Mouse (Mus musculus) liver, embryonic 15.5 days (tissue): ENCODE results near the gene Sgms1. TPM values are rescaled to one million over a fixed set of nuclear protein-coding genes. Genes with fewer than 3 reads are reported as not detected.
A peak's percentile ranks its signal among the peaks of the same experiment; 100 is the strongest.

Experiments
- ATAC-seq: fragments of 200-750 bp; cut with Nextera tagmentation; 2 replicates; pipeline ENCODE4 v1.8.0; 2017; ENCODE audit warnings: moderate number of reproducible peaks, mild to moderate bottlenecking, moderate library complexity; ENCODE audit not compliant: insufficient read depth
- H3K27ac ChIP-seq: fragments of 300-500 bp; sonication (generic); replicated peaks from 2 replicates; pipeline ENCODE4 v1.5.1; 2015; ENCODE audit warnings: mild to moderate bottlenecking, inconsistent platforms
- H3K27me3 ChIP-seq: fragments of 300-500 bp; sonication (generic); 2 replicates; pipeline ENCODE4 v1.6.1; 2015; ENCODE audit warnings: mild to moderate bottlenecking, inconsistent platforms
- H3K36me3 ChIP-seq: fragments of 300-500 bp; sonication (generic); replicated peaks from 2 replicates; pipeline ENCODE4 v1.6.1; 2015; ENCODE audit warnings: moderate library complexity, mild to moderate bottlenecking, inconsistent platforms
- H3K4me1 ChIP-seq: fragments of 300-500 bp; sonication (generic); replicated peaks from 2 replicates; pipeline ENCODE4 v1.6.1; 2015; ENCODE audit warnings: inconsistent platforms
- H3K4me2 ChIP-seq: fragments of 300-500 bp; sonication (generic); 2 replicates; pipeline ENCODE4 v1.6.1; 2015; ENCODE audit warnings: moderate library complexity, mild to moderate bottlenecking, inconsistent platforms
- H3K4me3 ChIP-seq: fragments of 300-500 bp; sonication (generic); replicated peaks from 2 replicates; pipeline ENCODE4 v1.5.1; 2015; ENCODE audit warnings: mild to moderate bottlenecking, inconsistent platforms
- H3K9ac ChIP-seq: fragments of 300-500 bp; sonication (generic); 2 replicates; pipeline ENCODE4 v1.6.1; 2015; ENCODE audit warnings: moderate library complexity, mild to moderate bottlenecking, inconsistent platforms
- H3K9me3 ChIP-seq: fragments of 300-500 bp; sonication (generic); replicated peaks from 2 replicates; pipeline ENCODE4 v1.6.1; 2016; ENCODE audit warnings: inconsistent platforms
- WGBS: fragments of 180-500 bp; shearing (Covaris S2); methylation state at CpG from one replicate; pipeline ENCODE4 v1.1.7; 2015; ENCODE audit warnings: mixed read lengths; ENCODE audit not compliant: insufficient replicate concordance; 5-methylcytosine and 5-hydroxymethylcytosine counted together
- polyA plus RNA-seq: library from polyadenylated mRNA; unstranded; fragments of >200 nt; fragmentation: Nextera tagmentation; extraction: Ambion mirVana; gene quantifications from 2 replicates; pipeline ENCODE4 v1.2.1, GENCODE M21; 2015

The Sgms1 gene
- polyA plus RNA-seq, 1 experiment from 2014 or later, result 24.8 TPM

- no peak overlapping the region for H3K4me2 ChIP-seq
- H3K9ac ChIP-seq, result no peak overlapping the region
- ATAC-seq, result no peak
- peaks cover 56% of the 10 kb centered on the region for H3K4me1 ChIP-seq
- 93% methylated on average over 2 of the region's 2 CpGs for WGBS
- no peak overlapping the region for H3K4me3 ChIP-seq
- no peaks in the 10 kb centered on the region for H3K9me3 ChIP-seq
- H3K36me3 ChIP-seq, result peaks cover 22% of the 10 kb centered on the region
- no peaks in the 10 kb centered on the region for H3K27me3 ChIP-seq
- H3K27ac ChIP-seq, result no peak overlapping the region
These were observed 172.8 kb downstream of the Sgms1 start for GRCm38 (mm10) chr19:32216710-32217109.

GRCm38 (mm10) chr19:32214905-32215806, 174.4 kb downstream of the Sgms1 start:
- H3K4me1 ChIP-seq, result peaks cover 56% of the 10 kb centered on the region
- H3K27ac ChIP-seq, result no peak overlapping the region; the same call in 1 of the 2 replicates
- WGBS, result 75% methylated on average over 12 of the region's 12 CpGs
- ATAC-seq, result no peak
- peaks cover 10% of the 10 kb centered on the region; the same call in 1 of the 2 replicates for H3K36me3 ChIP-seq
- H3K27me3 ChIP-seq, result no peaks in the 10 kb centered on the region
- no peaks in the 10 kb centered on the region for H3K9me3 ChIP-seq
- no peak overlapping the region for H3K9ac ChIP-seq
- H3K4me3 ChIP-seq, result no peak overlapping the region
- H3K4me2 ChIP-seq, result no peak overlapping the region

- no peaks in the 10 kb centered on the region for H3K9me3 ChIP-seq
- H3K36me3 ChIP-seq, result peaks cover 5% of the 10 kb centered on the region; the same call in 1 of the 2 replicates
- H3K4me2 ChIP-seq, result no peak overlapping the region
- no peaks in the 10 kb centered on the region for H3K27me3 ChIP-seq
- no peak overlapping the region for H3K9ac ChIP-seq
- peaks cover 60% of the 10 kb centered on the region for H3K4me1 ChIP-seq
- no peak for ATAC-seq
- 0 out of 2 replicates have a peak overlapping the region, but pooled peaks have one; percentile 21 for H3K27ac ChIP-seq
- H3K4me3 ChIP-seq, result no peak overlapping the region
- 69% methylated on average over 3 of the region's 3 CpGs for WGBS
These were observed 175.9 kb downstream of the Sgms1 start for GRCm38 (mm10) chr19:32213577-32213976.

- H3K4me2 ChIP-seq, result peak overlapping the region; percentile 94
- H3K4me1 ChIP-seq, result peaks cover 55% of the 10 kb centered on the region
- H3K4me3 ChIP-seq, result peak overlapping the region; percentile 67
- peak overlapping the region; percentile 77 for H3K9ac ChIP-seq
- H3K27ac ChIP-seq, result peak overlapping the region; percentile 80
- peak; percentile 41 for ATAC-seq
- H3K9me3 ChIP-seq, result no peaks in the 10 kb centered on the region
- H3K36me3 ChIP-seq, result peaks cover 4% of the 10 kb centered on the region; the same call in 1 of the 2 replicates
- no peaks in the 10 kb centered on the region for H3K27me3 ChIP-seq
These were observed 178.3 kb downstream of the Sgms1 start for GRCm38 (mm10) chr19:32211293-32211585.

GRCm38 (mm10) chr19:32210450-32211292, 178.8 kb downstream of the Sgms1 start:
- Histone ChIP-seq H3K4me1 (peaks cover 55% of the 10 kb centered on the region), H3K4me2 (peak overlapping the region; percentile 94), H3K9ac (peak overlapping the region; percentile 77), H3K9me3 (no peaks in the 10 kb centered on the region), H3K4me3 (peak overlapping the region; percentile 67), H3K27ac (peak overlapping the region; percentile 80), H3K27me3 (no peaks in the 10 kb centered on the region), H3K36me3 (peaks cover 4% of the 10 kb centered on the region; the same call in 1 of the 2 replicates)
- WGBS, result 2% methylated on average over 34 of the region's 34 CpGs
- peak; percentile 98 for ATAC-seq

- ATAC-seq, result no peak
- Histone ChIP-seq H3K4me3 (peak overlapping the region; percentile 67), H3K36me3 (peaks cover 4% of the 10 kb centered on the region; the same call in 1 of the 2 replicates), H3K27me3 (no peaks in the 10 kb centered on the region), H3K9ac (peak overlapping the region; percentile 77), H3K4me2 (peak overlapping the region; percentile 94), H3K27ac (peak overlapping the region; percentile 80), H3K9me3 (no peaks in the 10 kb centered on the region), H3K4me1 (peaks cover 50% of the 10 kb centered on the region)
- 3% methylated on average over 5 of the region's 5 CpGs for WGBS
These were observed 179.4 kb downstream of the Sgms1 start for GRCm38 (mm10) chr19:32210099-32210449.

GRCm38 (mm10) chr19:32202131-32203114, 187.1 kb downstream of the Sgms1 start:
- H3K27ac ChIP-seq, result peak overlapping the region; percentile 58
- H3K36me3 ChIP-seq, result peaks cover 19% of the 10 kb centered on the region
- H3K9ac ChIP-seq, result no peak overlapping the region
- WGBS, result 67% methylated on average over 12 of the region's 12 CpGs
- peaks cover 47% of the 10 kb centered on the region for H3K4me1 ChIP-seq
- H3K4me3 ChIP-seq, result no peak overlapping the region
- no peak overlapping the region for H3K4me2 ChIP-seq
- H3K27me3 ChIP-seq, result no peaks in the 10 kb centered on the region
- H3K9me3 ChIP-seq, result no peaks in the 10 kb centered on the region
- ATAC-seq, result peak; percentile 43; the same call in 1 of the 2 replicates

- peak; percentile 25 for ATAC-seq
- 57% methylated on average over 4 of the region's 4 CpGs for WGBS
- Histone ChIP-seq H3K4me1 (peaks cover 63% of the 10 kb centered on the region), H3K4me2 (no peak overlapping the region), H3K4me3 (no peak overlapping the region), H3K27ac (peak overlapping the region; percentile 16; the same call in 1 of the 2 replicates), H3K9me3 (no peaks in the 10 kb centered on the region), H3K27me3 (no peaks in the 10 kb centered on the region), H3K36me3 (peaks cover 20% of the 10 kb centered on the region), H3K9ac (no peak overlapping the region)
These were observed 189.5 kb downstream of the Sgms1 start for GRCm38 (mm10) chr19:32199861-32200574.

- WGBS, result 86% methylated on average over 5 of the region's 5 CpGs
- H3K4me3 ChIP-seq, result no peak overlapping the region
- peaks cover 63% of the 10 kb centered on the region for H3K4me1 ChIP-seq
- H3K9ac ChIP-seq, result no peak overlapping the region
- H3K27me3 ChIP-seq, result no peaks in the 10 kb centered on the region
- no peak overlapping the region for H3K4me2 ChIP-seq
- no peaks in the 10 kb centered on the region for H3K9me3 ChIP-seq
- peaks cover 20% of the 10 kb centered on the region for H3K36me3 ChIP-seq
- H3K27ac ChIP-seq, result peak overlapping the region; percentile 16; the same call in 1 of the 2 replicates
- no peak for ATAC-seq
These were observed 190.4 kb downstream of the Sgms1 start for GRCm38 (mm10) chr19:32199133-32199532.
